ENCODE assay signal across 14 mouse cellular contexts in genomic region chr2:113555724-113556123, GRCm38 (mm10).
DNase-seq lines count a peak whose midpoint lies in the region; ATAC-seq and TF ChIP-seq lines count a peak whose summit lies in the region.
"Had no signal": no experiment of that assay in that cellular context is flagged by ENCODE, and none has a peak within 500 bp of the region (broad histone marks: within the 10 kb centered on the region; RNA-seq: fewer than 3 reads in every experiment).

No protein-coding gene starts in this region.

- no peaks in the 10 kb centered on the region for H3K36me3 ChIP-seq in heart, embryonic 11.5 days (ENCODE audit: control insufficient read depth, insufficient read depth, low read length)
- no peaks in the 10 kb centered on the region for H3K36me3 ChIP-seq in stomach, postnatal 0 days (ENCODE audit: control insufficient read depth, insufficient read depth, low read length)
- H3K36me3 ChIP-seq: hindbrain, embryonic 10.5 days; limb, embryonic 13.5 days had no signal

- no peaks in the 10 kb centered on the region for H3K4me1 ChIP-seq in heart, embryonic 11.5 days (ENCODE audit: control insufficient read depth, insufficient read depth, low read length)
- no peaks in the 10 kb centered on the region for H3K4me1 ChIP-seq in stomach, postnatal 0 days (replicated peaks; ENCODE audit: control insufficient read depth, insufficient read depth)
- H3K4me1 ChIP-seq: hindbrain, embryonic 10.5 days; limb, embryonic 13.5 days had no signal

- no peak overlapping the region for H3K4me3 ChIP-seq in heart, embryonic 11.5 days (ENCODE audit: low read depth, low read length)
- no peak overlapping the region for H3K4me3 ChIP-seq in stomach, postnatal 0 days (ENCODE audit: low read depth, low read length)
- H3K4me3 ChIP-seq: hindbrain, embryonic 10.5 days; limb, embryonic 13.5 days had no signal

- ATAC-seq in heart, embryonic 11.5 days (replicated peaks; ENCODE audit: insufficient number of reproducible peaks, low FRiP score, low TSS enrichment): no peak
- no peak for ATAC-seq in stomach, postnatal 0 days (ENCODE audit: low FRiP score, low TSS enrichment)

- intact Hi-C loops in heart, postnatal 10 days (cut with DNase I): no loop called here

- no peak for TF ChIP-seq CTCF in stomach, postnatal 0 days (IDR thresholded peaks at IDR 0.05; ENCODE audit: low read depth)

- WGBS in heart, embryonic 11.5 days (ENCODE audit: insufficient replicate concordance): 64% methylated on average over 2 of the region's 2 CpGs
- 34% methylated on average over 2 of the region's 2 CpGs for WGBS in stomach, postnatal 0 days

- H3K27ac ChIP-seq in heart, embryonic 11.5 days (ENCODE audit: low read depth, low read length): no peak overlapping the region
- peak overlapping the region; percentile 30; the same call in 1 of the 2 replicates for H3K27ac ChIP-seq in stomach, postnatal 0 days (replicated peaks)
- H3K27ac ChIP-seq: hindbrain, embryonic 10.5 days; limb, embryonic 13.5 days had no signal

- peak; percentile 97 for DNase-seq in heart, adult 11 months
- DNase-seq in right cerebral cortex, postnatal 4 days: peak; percentile 42
- no peak for DNase-seq in right cerebral cortex, postnatal 25 days
- DNase-seq in heart, postnatal 10 days: peak; percentile 84 to 86
- DNase-seq in stomach, postnatal 0 days (ENCODE audit: low spot score): peak; percentile 22
- no peak for DNase-seq in gastrocnemius, adult 8-10 months (ENCODE audit: low spot score in 2 of 2)
- no peak for DNase-seq in adrenal gland, adult 18-20 months (ENCODE audit: low spot score in 2 of 2)
- DNase-seq: cerebellum, adult 9-10 months; kidney, adult 11 months; lung, postnatal 4 days; midbrain, embryonic 14.5 days had no signal

- no peaks in the 10 kb centered on the region for H3K9me3 ChIP-seq in heart, embryonic 11.5 days (replicated peaks; ENCODE audit: control insufficient read depth, low read length)
- no peaks in the 10 kb centered on the region for H3K9me3 ChIP-seq in stomach, postnatal 0 days (ENCODE audit: control insufficient read depth, low read length)
- H3K9me3 ChIP-seq: hindbrain, embryonic 10.5 days; limb, embryonic 13.5 days had no signal

- no peaks in the 10 kb centered on the region for H3K27me3 ChIP-seq in heart, embryonic 11.5 days (ENCODE audit: control insufficient read depth, insufficient read depth, low read length)
- no peaks in the 10 kb centered on the region for H3K27me3 ChIP-seq in stomach, postnatal 0 days (ENCODE audit: control insufficient read depth, insufficient read depth, low read length)
- H3K27me3 ChIP-seq: limb, embryonic 13.5 days had no signal

- no peak overlapping the region for H3K9ac ChIP-seq in heart, embryonic 11.5 days (ENCODE audit: low read depth, low read length)
- no peak overlapping the region for H3K9ac ChIP-seq in stomach, postnatal 0 days (ENCODE audit: low read length)
- H3K9ac ChIP-seq: limb, embryonic 13.5 days had no signal

- H3K4me2 ChIP-seq in heart, embryonic 11.5 days: no peak overlapping the region
- H3K4me2 ChIP-seq in stomach, postnatal 0 days (replicated peaks; ENCODE audit: low read depth): no peak overlapping the region
- H3K4me2 ChIP-seq: limb, embryonic 13.5 days had no signal

- TF ChIP-seq EP300 in stomach, postnatal 0 days (optimal IDR thresholded peaks at IDR 0.05): no peak

Comparison
In these comparisons a context has a peak if more than half of its experiments do, and no peak if none do; other contexts are left out.
1. DNase-seq: peak in heart, adult 11 months (single experiment), right cerebral cortex, postnatal 4 days (single experiment), heart, postnatal 10 days (2 of 2) and stomach, postnatal 0 days (single experiment); none in right cerebral cortex, postnatal 25 days (single experiment), gastrocnemius, adult 8-10 months (0 of 2) and adrenal gland, adult 18-20 months (0 of 2).